Mouse (Mus musculus) CD8-positive naive resting alpha-beta T cell, adult 57 days (primary cell): ENCODE measurements around the gene Olfr734. TPM values are rescaled to one million over a fixed set of nuclear protein-coding genes. Genes with fewer than 3 reads are reported as not detected.

Source experiments
- total RNA-seq: library from RNA; stranded (reverse); gene quantifications from one replicate; pipeline ENCODE4 v1.2.4, GENCODE M21; 2023

The Olfr734 gene
- not detected for total RNA-seq

GRCm38 (mm10) chr14:50326661-50327060, at the start of gene Olfr734:
Gene Olfr734 (minus strand): TSS chr14:50326761.

GRCm38 (mm10) chr14:50357593-50357992, 31.0 kb upstream of the Olfr734 start, which contains the start of gene Tlr11:
Gene Tlr11 (plus strand): TSS chr14:50357914.

GRCm38 (mm10) chr14:50348796-50349195, 22.2 kb upstream of the Olfr734 start, which contains the start of gene Olfr735:
Gene Olfr735 (minus strand): TSS chr14:50348872.

GRCm38 (mm10) chr14:50301422-50301821, 25.1 kb downstream of the Olfr734 start, which contains the start of gene Olfr733:
Gene Olfr733 (minus strand): TSS chr14:50301522.

GRCm38 (mm10) chr14:50284106-50284505, 42.5 kb downstream of the Olfr734 start, which contains the start of gene Olfr732:
Gene Olfr732 (minus strand): TSS chr14:50284206.

Other genes starting within 250 kb of the Olfr734 start
- gene Olfr726, start 235.8 kb downstream of the Olfr734 start, total RNA-seq = not detected
- gene Olfr727, start 203.6 kb downstream of the Olfr734 start, total RNA-seq = not detected
- gene Olfr728, start 184.1 kb downstream of the Olfr734 start, total RNA-seq = not detected
- not detected for gene Olfr729, start 173.9 kb downstream of the Olfr734 start, total RNA-seq
- not detected for gene Olfr730, start 138.6 kb downstream of the Olfr734 start, total RNA-seq
- gene Olfr731, start 84.9 kb downstream of the Olfr734 start, total RNA-seq = not detected
- gene Olfr732, start 42.6 kb downstream of the Olfr734 start, total RNA-seq = not detected
- gene Olfr733, start 25.2 kb downstream of the Olfr734 start, total RNA-seq = not detected
- gene Olfr735, start 22.1 kb upstream of the Olfr734 start, total RNA-seq = not detected
- gene Tlr11, start 31.2 kb upstream of the Olfr734 start, total RNA-seq = 0.21 TPM
- gene Olfr736, start 54.4 kb upstream of the Olfr734 start, total RNA-seq = not detected
- not detected for gene Olfr738, start 80.8 kb upstream of the Olfr734 start, total RNA-seq
- gene Olfr739, start 91.9 kb upstream of the Olfr734 start, total RNA-seq = not detected
- gene Olfr740, start 118.8 kb upstream of the Olfr734 start, total RNA-seq = not detected
- gene Olfr741, start 146.0 kb upstream of the Olfr734 start, total RNA-seq = not detected
- gene Olfr742, start 176.8 kb upstream of the Olfr734 start, total RNA-seq = not detected
- gene Olfr743, start 195.1 kb upstream of the Olfr734 start, total RNA-seq = not detected